Mouse (Mus musculus) CH12.LX (cell line): ENCODE data around the gene Plxnb3. TPM values are rescaled to one million over a fixed set of nuclear protein-coding genes. Genes with fewer than 3 reads are reported as not detected.

Source experiments
- DNase-seq: peaks from one replicate; pipeline ENCODE4 v3.0.0-alpha.2; 2013; ENCODE audit errors: extremely low read depth
- H3K27ac ChIP-seq: 2 replicates; pipeline ENCODE4 v1.5.1; 2012; ENCODE audit warnings: low read depth, mild to moderate bottlenecking, control low read depth, moderate library complexity; ENCODE audit not compliant: insufficient read depth
- H3K27me3 ChIP-seq: replicated peaks from 2 replicates; pipeline ENCODE3; 2012; ENCODE audit warnings: inconsistent platforms
- H3K36me3 ChIP-seq, 2 experiments: replicated peaks in 1 of 2; 2 replicates each; pipeline versions ENCODE3 to v1.6.1; 2012; ENCODE audit warnings: inconsistent platforms in 1 of 2, low read length in 1 of 2, mild to moderate bottlenecking in 1 of 2, mixed read lengths in 1 of 2, moderate library complexity in 1 of 2; ENCODE audit not compliant: control insufficient read depth in 1 of 2, insufficient read depth in 1 of 2
- H3K4me1 ChIP-seq, 2 experiments: 2 replicates each; pipeline ENCODE4 v1.6.1; 2012; ENCODE audit warnings: inconsistent platforms in 1 of 2, moderate library complexity in 1 of 2; ENCODE audit not compliant: insufficient read depth in 2 of 2, control insufficient read depth in 1 of 2
- H3K4me2 ChIP-seq: 2 replicates; pipeline ENCODE4 v1.6.1; 2012; ENCODE audit warnings: low read depth, mild to moderate bottlenecking, control low read depth; ENCODE audit not compliant: poor library complexity, insufficient read depth, severe bottlenecking
- H3K4me3 ChIP-seq, 3 experiments: fragments of 150-350 bp in 1 of 3; sonication (generic) in 1 of 3; replicated peaks in 1 of 3; 2 replicates each; pipeline versions ENCODE3 to v1.5.1; 2011 to 2012; ENCODE audit warnings: low read depth in 2 of 3, low read length in 2 of 3, mild to moderate bottlenecking in 2 of 3, moderate library complexity in 2 of 3, control low read depth in 1 of 3, improper control_type of control experiment in 1 of 3, inconsistent platforms in 1 of 3, mixed read lengths in 1 of 3; ENCODE audit not compliant: poor library complexity in 1 of 3
- H3K79me2 ChIP-seq: replicated peaks from 2 replicates; pipeline ENCODE4 v1.6.1; 2012; ENCODE audit warnings: mild to moderate bottlenecking, moderate library complexity; ENCODE audit not compliant: control insufficient read depth, poor library complexity, insufficient read depth, severe bottlenecking; ENCODE audit errors: extremely low read depth
- H3K9ac ChIP-seq: 2 replicates; pipeline ENCODE4 v1.6.1; 2012; ENCODE audit warnings: low read depth, mild to moderate bottlenecking, control low read depth, moderate library complexity; ENCODE audit not compliant: insufficient read depth
- H3K9me3 ChIP-seq: replicated peaks from 2 replicates; pipeline ENCODE3; 2012; ENCODE audit warnings: low read length, inconsistent platforms, mixed read lengths
- CTCF ChIP-seq, 2 experiments: IDR thresholded peaks in 1 of 2; conservative IDR thresholded peaks in 1 of 2; 2 replicates each; pipeline ENCODE4 v1.5.1; 2011 to 2012; ENCODE audit warnings: low read depth in 2 of 2, low read length in 2 of 2, improper control_type of control experiment in 1 of 2, inconsistent platforms in 1 of 2, mild to moderate bottlenecking in 1 of 2, moderate library complexity in 1 of 2
- JUN ChIP-seq: IDR thresholded peaks from 2 replicates; pipeline ENCODE4 v1.6.1; 2011; ENCODE audit warnings: low read depth, mild to moderate bottlenecking, low read length, improper control_type of control experiment, moderate library complexity; ENCODE audit not compliant: insufficient read depth
- MAZ ChIP-seq: IDR thresholded peaks from 2 replicates; pipeline ENCODE4 v1.6.1; 2012; ENCODE audit warnings: low read depth, mild to moderate bottlenecking, inconsistent platforms, low read length, improper control_type of control experiment, moderate library complexity
- NELFE ChIP-seq: IDR thresholded peaks from 2 replicates; pipeline ENCODE4 v1.6.1; 2011; ENCODE audit warnings: low read depth, low read length, improper control_type of control experiment
- RAD21 ChIP-seq: IDR thresholded peaks from 2 replicates; pipeline ENCODE4 v1.6.1; 2011; ENCODE audit warnings: low read depth, mild to moderate bottlenecking, low read length, improper control_type of control experiment, moderate library complexity
- SIN3A ChIP-seq: IDR thresholded peaks from 2 replicates; pipeline ENCODE4 v1.6.1; 2012; ENCODE audit warnings: low read length, improper control_type of control experiment, inconsistent platforms
- TCF12 ChIP-seq: IDR thresholded peaks from 2 replicates; pipeline ENCODE4 v1.6.1; 2014; ENCODE audit warnings: low read depth, mild to moderate bottlenecking, inconsistent platforms, low read length, improper control_type of control experiment
- USF2 ChIP-seq: conservative IDR thresholded peaks from 2 replicates; pipeline ENCODE4 v1.6.1; 2011; ENCODE audit warnings: low read depth, low read length, improper control_type of control experiment
- ZKSCAN1 ChIP-seq: IDR thresholded peaks from 2 replicates; pipeline ENCODE4 v1.6.1; 2012; ENCODE audit warnings: low read depth, inconsistent platforms, low read length, improper control_type of control experiment, borderline replicate concordance
- dilution Hi-C: fragments of 300-500 bp; cut with MboI; formaldehyde crosslinking; loops from 2 replicates; pipeline ENCODE4 v1.14.3; 2020; ENCODE audit warnings: low sequenced_read_pairs; ENCODE audit not compliant: extremely low pct_unique_long_range_greater_than_20kb, extremely low pct_ligation_motif_present
- in situ Hi-C: fragments of 300-500 bp; cut with MboI; formaldehyde crosslinking; loops from 3 replicates; pipeline ENCODE4 v1.14.3; 2019; ENCODE audit warnings: low sequenced_read_pairs, low pct_ligation_motif_present, low pct_unique_long_range_greater_than_20kb, mixed read lengths
- polyA plus RNA-seq: library from polyadenylated mRNA; unstranded; fragments of >175 nt; gene quantifications from 2 replicates; pipeline ENCODE4 v1.2.1, GENCODE M21; 2012; ENCODE audit warnings: low read depth; ENCODE audit not compliant: insufficient read length
- total RNA-seq, 2 experiments: library from RNA; depleted of rRNA; stranded (reverse); fragments of 300-350 nt in 1 of 2; fragments of >200 nt in 1 of 2; gene quantifications; 2 replicates each; pipeline ENCODE4 v1.2.3; 2012 to 2014

Plxnb3 gene
- total RNA-seq (2012; rRNA removed) (0.42 and 0.59 TPM in 2 replicates), total RNA-seq (2014; rRNA removed) (0.24 and 0.28 TPM in 2 replicates), polyA plus RNA-seq (0.60 and 0.76 TPM in 2 replicates)

- no peak for DNase-seq
- no peak within 1 kb of the TSS for H3K4me2 ChIP-seq
- TF ChIP-seq MAZ (no peak), JUN (no peak)
- no peaks in the 10 kb centered on the region for H3K9me3 ChIP-seq
- H3K36me3 ChIP-seq: no peaks in the 10 kb centered on the region
- no peak within 1 kb of the TSS for H3K27ac ChIP-seq
- in situ Hi-C loops (no loop called here), dilution Hi-C loops (no loop called here)
- no peaks in the 10 kb centered on the region for H3K79me2 ChIP-seq
- no peaks in the 10 kb centered on the region for H3K4me1 ChIP-seq
- H3K4me3 ChIP-seq: no peak within 1 kb of the TSS
- no peak within 1 kb of the TSS for H3K9ac ChIP-seq
- H3K27me3 ChIP-seq: no peaks in the 10 kb centered on the region
These were observed at the start of gene Plxnb3 for GRCm38 (mm10) chrX:73756334-73757140. TSS of gene Plxnb3 (plus strand) at chrX:73757090.

DNA sequence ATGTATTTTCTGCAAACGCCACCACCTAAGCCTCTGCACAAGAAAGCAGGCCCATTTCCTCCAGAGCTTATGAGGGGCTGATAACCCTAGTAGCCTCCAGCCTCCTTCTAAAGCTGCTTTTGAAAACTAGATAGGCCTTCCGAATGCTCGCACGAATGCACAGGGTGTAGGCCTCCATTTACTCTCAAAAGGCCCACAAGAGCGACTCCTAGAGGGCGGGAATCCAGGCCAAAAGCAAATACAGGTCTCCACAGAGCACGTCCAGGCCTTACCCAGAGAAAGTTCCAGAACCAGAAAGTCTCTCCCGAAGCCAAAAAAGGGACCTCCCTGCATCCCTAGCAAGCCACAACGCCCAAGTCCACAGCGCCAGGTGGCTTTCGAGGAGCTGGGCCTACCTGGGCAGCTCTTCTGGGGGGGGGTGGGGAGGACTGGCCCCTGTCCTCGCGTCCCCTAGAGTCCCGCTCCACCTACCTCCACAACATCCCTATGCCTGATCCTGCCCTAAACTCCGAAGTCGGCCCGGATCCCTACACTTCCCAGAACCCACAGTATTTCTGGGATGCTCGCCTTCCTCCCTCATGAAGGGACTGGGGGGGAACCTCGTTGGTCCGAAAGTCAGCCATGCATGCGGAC lies 41.3 kb upstream of the Plxnb3 start:
- no peaks in the 10 kb centered on the region for H3K27me3 ChIP-seq
- dilution Hi-C loops: no loop called here
- H3K9me3 ChIP-seq: no peaks in the 10 kb centered on the region
- peak overlapping the region; percentile 68 to 76 (median 68) for H3K4me3 ChIP-seq
- DNase-seq: peak; percentile 61
- peaks cover 28% of the 10 kb centered on the region for H3K79me2 ChIP-seq
- peak overlapping the region; percentile 78; the same call in 1 of the 2 replicates for H3K4me2 ChIP-seq
- H3K36me3 ChIP-seq: peaks cover 5 to 22% of the 10 kb centered on the region in 2 experiments
- TF ChIP-seq TCF12 (no peak), ZKSCAN1 (no peak), MAZ (no peak), NELFE (peak; percentile 84; the same call in 1 of the 2 replicates), SIN3A (peak; percentile 54; the same call in 1 of the 2 replicates), RAD21 (peak; percentile 20), USF2 (no peak), CTCF (conservative IDR thresholded peaks at IDR 0.05 in 1 of 2, IDR thresholded peaks at IDR 0.05 in 1 of 2; ENCODE audit: low read depth in 2 of 2, low read length in 2 of 2) (peak in 1 of 2 experiments; percentile 52; a peak in 2 of 4 replicates)
- TF ChIP-seq, all 38 proteins: peak for 4
- H3K4me1 ChIP-seq: peaks cover 8 to 26% of the 10 kb centered on the region in 2 experiments; a peak in 3 of 4 replicates
- peak overlapping the region; percentile 70 for H3K9ac ChIP-seq
- in situ Hi-C loops: no loop called here
- peak overlapping the region; percentile 57; the same call in 1 of the 2 replicates for H3K27ac ChIP-seq
